Mouse (Mus musculus): ENCODE results near the gene Lclat1.
A peak's percentile ranks its signal among the peaks of the same experiment; 100 is the strongest.
"Not testable (repeated sequence)": the region's sequence is repeated elsewhere in the genome, so short reads cannot be mapped to it uniquely, and the experiment has no call there.

Lclat1 gene

DNA sequence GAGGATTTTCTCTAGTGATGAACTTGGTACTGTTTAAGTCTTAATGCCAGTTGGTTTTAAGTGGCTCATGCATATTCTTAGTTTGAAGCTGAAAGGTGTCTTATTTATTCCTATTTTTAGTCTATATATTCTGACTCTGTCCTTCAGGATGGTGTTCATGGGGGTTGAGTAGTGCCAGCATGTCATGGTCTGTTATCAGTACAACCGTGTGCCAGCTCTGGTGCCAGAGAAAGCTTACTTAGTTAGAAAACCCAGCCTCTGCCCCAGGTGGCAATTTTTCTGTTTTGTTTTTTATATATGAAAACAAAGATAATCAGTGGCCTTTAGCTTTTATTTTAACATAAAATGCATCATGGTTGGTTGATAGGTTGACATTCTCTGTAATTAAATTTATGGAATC lies 126.2 kb downstream of the Lclat1 start:
- DNase-seq (ENCODE audit: extremely low read depth, insufficient read length, low spot score), result no peak

DNA sequence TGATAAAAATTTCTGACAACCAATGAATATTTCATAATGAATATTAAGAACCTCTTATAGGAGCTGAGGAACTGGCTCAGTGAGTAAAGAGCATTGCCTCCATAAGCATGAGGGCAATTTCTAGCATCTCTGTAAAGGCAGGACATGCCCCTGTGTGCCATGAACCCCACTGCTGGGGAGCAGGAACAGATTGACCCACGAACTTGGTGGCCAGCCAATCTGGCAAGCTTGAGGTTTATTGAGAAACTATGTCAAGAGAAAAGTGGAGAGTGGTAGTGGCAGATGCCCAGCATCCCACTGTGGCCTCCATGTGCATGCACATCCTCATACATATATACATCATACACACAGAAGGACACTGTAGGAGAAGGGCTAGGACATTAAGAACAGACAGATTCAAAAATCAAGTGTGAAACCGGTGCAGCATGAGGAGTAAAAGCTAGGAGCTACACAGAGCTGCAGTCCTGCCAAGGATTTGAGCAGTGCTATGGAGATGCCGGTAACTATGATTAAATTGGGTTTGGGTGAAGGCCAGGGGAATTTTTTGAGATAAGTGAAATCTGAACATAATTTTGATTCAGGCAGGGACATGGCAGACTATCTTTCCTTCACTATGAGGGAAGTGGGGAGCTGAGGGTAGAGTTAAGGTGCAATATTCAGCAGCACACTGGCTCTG lies 129.5 kb downstream of the Lclat1 start:
- no peak for DNase-seq (ENCODE audit: extremely low read depth, insufficient read length, low spot score)

DNA sequence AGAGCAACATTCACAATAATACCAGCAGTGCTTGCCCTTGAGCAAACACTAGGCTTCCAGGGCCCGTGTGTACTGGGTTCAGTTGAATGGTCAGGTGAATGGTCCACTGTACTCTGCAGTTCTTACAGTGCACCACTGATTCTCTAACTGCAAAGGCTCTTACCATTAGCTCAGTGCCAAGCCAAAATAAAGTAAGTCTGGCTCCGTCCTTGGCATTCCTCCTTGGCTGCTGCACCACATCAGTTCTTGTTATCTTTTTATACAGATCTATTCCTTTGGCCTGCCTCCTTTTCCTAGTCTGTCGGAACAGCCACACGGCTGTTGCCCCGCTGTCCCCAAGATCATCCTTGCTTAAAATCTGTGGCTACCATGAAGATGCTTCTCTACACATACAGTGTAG lies 130.7 kb downstream of the Lclat1 start:
- no peak for DNase-seq (ENCODE audit: extremely low read depth, insufficient read length, low spot score)

DNA sequence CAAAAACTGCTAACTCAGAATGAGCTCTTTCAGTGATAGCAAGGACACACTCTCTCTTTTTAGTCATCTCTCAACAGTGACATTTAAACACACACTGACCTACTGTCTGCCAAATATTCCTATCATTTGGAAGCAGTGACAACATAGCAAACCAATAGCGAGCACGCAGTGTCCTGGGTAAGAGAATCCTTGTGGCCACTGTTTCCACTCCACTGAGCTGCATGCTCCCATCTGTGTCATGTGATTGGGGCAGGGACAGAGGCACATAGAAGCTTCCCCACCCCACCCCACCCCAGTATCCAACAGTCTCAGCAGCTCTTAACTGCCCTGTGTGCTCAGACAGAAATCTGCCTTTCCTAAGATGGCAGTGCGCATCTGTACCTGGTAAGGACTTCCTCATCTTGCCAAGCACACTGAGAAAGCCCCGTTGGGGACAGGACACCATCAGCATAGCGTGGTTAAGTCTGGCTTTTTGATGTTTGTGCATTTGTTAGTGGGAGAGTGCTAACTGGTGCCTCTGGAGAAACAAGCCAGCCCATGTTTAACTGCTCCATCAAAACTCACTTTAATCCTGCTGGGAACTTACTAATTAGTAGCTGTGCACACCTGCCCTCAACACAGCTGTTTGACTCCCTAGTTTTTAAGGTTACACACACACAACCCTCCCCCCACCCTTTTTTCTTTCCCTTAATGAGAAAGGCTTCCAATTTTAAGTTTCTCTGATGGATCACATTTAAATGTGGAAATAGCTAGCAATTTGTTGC lies 133.5 kb downstream of the Lclat1 start:
- no peak for DNase-seq (ENCODE audit: extremely low read depth, insufficient read length, low spot score)

DNA sequence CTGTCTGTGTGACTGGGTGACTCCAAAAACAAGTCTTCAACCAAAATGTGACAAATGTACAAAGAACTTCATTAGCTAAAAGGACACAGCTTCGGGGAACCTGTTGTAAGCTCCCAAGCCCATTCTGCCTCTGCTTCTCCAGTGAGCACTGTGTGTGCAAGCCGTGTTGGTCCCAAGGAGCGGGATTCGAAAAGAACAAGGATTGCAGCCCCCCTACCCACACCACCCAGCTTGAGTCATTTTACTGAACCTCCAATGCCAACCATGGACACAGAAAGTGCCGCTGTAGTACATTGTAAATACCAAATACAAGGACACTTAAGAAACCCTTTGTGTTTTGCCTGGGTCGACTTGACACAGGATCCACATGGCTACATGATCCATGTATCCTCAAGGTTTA lies 135.9 kb downstream of the Lclat1 start:
- DNase-seq (ENCODE audit: extremely low read depth, insufficient read length, low spot score), result no peak

DNA sequence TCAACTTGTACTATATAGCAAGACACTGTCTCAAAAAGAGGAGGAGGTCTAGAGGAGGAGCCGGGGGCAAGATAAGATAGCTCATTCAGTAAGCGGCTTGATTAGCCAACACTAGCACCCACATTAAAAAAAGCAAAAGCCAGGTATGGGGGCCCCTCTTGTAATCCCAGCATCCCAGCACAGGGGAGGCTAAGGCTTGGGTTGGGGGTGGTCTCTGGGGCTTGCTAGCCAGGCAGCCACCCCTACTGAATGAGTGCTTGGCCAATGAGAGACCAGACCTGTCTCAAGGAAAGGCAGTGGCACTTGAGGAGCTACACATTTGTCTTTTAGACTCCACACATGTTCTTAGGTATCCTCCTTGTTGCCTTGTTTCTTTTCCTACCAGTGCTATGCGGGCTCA lies 136.8 kb downstream of the Lclat1 start:
- no peak for DNase-seq (ENCODE audit: extremely low read depth, insufficient read length, low spot score)

DNA sequence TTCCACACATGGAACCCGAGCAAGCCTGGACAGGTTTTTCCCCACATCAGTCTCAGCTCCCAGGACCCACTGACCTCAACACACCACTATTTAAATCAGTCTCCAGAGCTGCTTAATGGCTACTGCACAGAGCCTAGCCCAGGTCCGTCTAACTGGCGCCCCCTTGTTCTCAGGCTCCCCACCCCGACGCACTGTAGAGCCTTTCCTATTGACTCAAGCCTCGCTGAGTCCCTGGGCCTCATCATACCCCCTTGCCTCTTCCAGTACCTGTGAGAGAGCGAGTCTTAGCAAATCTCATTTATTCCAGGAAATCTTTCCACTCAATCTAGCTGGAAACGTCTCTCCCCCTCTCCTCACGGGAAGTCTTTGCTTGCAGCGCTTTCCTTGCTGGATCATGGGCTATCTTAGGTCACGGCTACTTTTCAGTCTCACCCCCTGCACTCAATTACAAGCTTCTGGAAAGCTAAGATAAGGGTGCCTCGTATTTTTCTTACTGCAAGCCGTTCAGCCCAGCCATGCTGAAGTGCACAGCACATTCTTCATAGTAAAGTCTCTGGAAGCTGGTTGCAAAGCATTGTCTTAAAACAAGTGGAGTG lies 137.4 kb downstream of the Lclat1 start:
- no peak for DNase-seq (ENCODE audit: extremely low read depth, insufficient read length, low spot score)

DNA sequence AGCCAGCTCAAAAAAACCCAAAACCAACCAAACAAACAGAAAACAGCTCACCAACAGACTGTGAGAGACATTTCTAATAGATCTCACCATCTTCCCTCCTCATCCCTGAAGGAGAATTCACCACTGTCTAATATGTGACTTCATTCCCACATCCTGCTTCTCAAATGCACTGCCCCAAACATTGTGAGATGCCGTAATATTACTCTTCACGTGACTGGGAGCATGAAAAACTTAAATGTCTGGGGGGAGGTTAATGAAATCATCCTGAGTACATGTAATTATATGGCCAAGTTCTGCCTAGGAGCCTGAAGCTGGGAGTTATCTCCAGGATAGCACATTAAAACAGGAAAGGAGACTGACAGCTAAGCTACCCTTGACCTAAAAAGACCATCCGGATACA lies 138.3 kb downstream of the Lclat1 start:
- DNase-seq (ENCODE audit: extremely low read depth, insufficient read length, low spot score), result no peak

DNA sequence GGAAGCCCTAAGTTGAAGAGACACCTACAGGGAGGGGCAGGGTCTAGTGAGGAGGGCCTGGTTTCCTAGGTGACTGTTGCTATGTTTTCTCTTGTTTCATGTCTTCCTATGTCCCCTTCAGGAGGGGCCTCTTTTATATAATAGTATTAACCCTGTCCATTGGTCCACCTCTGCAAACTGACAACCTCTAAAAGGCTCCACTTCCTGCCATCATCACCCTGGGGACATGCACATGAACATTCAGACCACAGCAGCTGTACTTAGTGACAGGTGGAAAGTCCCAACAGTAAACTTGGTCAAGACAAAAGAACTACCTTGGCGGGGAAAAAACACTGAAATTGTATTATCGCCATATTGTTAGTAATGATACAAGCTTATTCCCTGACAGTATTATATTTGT lies 139.1 kb downstream of the Lclat1 start:
- DNase-seq (ENCODE audit: extremely low read depth, insufficient read length, low spot score), result no peak

DNA sequence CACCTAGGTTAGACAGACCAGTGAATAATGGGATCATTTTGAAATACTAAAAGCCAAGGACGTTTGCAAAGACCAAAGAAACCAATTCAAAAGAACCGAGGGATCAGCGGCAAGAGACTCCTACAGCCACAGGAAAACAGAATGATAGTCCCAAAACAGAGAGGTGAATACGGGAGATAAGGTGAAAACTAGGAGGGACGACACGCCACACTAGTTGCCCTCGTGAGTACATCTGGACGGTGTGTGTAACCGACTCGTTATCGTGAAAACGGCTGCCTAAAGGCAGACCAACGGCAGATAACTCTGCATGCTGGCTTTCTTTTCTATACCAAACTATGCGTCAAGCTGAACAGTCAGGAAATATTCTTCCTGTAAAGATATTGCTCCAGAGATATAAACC lies 140.0 kb downstream of the Lclat1 start:
- no peak for DNase-seq (ENCODE audit: extremely low read depth, insufficient read length, low spot score)

DNA sequence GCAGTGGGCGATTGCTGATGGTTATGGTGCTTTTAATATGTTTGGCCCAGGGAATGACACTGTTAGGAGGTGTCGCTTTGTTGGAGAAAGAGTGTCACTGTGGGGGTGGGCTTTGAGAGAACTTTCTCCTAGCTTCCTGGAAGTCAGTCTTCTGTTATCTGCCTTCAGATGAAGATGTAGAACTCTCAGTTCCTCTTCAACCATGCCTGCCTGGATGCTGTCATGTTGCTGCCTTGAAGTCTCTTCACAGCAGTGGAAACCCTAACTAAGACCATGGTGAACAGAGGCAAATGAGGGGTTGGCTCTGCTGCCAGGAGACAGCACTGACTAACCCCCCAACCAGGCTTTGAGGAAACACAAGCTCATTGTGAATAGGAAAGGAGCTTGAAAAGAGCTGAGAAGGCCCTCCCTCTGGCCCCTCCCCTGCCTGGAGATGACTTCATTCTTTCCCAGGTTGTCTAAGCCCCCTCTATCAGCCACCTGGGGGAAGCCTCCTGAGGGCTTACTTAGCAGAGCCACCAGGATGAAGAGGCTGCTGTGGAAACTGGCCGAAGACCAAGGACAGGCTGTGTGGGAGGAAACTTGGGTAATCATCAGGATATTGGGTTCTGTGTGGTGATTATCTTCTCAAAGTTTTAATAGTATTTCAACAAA lies 142.8 kb downstream of the Lclat1 start:
- peak; percentile 10 for DNase-seq (ENCODE audit: extremely low read depth, insufficient read length, low spot score)

DNA sequence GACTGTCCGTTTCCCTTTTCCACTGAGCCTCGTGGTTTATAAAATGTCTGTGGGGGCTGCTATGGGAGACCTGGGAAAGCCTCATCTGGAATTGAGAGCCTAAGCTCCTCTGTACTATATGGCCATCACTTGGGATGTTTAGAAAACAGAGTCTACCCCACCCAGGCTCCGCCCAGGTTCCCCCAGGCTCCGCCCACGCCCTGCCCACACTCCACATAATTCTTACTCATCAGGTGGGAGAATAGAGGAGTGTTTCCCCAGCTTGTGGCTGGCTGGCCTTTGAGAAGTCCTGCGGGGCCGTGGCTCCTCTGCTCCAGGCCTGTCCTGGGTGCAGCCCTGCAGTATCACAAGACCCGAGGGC lies 143.3 kb downstream of the Lclat1 start:
- DNase-seq (ENCODE audit: extremely low read depth, insufficient read length, low spot score), result peak; percentile 88

DNA sequence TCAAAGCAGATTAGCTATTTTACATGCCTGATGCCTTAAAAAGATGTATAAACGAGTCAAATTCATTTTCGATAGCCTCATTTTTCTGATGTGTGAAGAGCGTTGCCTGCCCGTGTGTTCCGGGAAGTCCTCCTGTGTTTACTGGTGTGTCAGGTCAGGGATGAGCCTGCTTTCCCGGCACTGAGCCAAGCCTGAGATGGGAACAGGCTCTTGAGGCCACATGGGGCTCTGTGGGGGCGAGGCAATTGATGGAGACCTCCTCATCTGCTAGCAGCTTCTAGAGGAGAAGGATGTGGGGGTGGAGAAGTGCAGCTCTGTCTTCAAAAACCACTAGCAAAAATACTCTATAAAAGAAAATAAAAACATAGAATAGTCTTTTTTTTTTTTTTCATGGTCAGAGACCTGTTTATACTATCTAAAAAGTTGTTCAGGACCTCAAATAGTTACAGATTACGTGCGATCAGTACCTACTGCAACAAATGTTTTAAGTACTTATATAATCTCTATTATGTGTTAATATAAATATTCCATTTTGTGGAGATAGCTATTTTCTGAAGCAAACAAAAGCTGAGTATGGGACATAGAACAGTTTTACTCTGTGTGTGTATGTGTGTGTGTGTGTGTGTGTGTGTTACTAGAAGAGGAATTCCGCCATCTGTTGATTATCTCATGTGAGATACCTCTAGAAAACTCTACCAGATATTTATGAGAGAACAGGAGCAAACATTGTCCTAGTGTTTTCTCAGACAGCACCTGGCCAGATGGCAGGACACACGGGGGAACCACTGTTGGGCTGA lies 144.2 kb downstream of the Lclat1 start:
- DNase-seq (ENCODE audit: extremely low read depth, insufficient read length, low spot score), result peak; percentile 17

DNA sequence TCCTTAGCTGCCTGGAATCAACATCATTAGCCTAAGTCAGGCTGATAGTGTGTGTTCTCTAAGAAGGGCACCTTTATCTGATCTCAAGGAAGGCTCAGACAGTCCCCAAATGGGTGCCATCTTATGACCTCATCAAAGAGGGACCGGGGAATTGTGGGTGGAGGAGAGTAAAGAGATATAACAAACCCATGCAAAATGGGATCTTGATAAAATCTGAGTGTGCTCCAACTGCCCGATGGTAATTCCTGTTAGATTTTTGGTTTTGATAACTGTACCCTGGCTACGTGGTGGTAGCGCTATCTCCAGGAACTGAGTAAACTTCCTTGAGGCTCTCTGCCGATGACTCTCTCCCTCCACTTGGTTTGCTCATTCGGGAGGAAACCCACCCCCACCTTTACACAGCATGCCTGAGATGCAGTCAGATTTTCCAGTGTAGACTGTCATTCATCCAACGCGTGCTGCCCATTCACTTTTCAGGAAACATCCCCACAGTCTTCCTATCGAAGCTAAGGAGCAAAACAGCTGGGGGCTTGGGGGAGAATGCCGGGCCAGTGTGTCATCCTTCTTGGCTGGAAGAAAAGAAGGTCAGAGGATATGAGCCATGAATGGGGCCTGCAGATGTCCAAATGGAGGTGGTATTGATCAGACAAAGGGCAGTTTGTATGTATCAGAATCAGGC lies 145.6 kb downstream of the Lclat1 start:
- peak; percentile 22 for DNase-seq (ENCODE audit: extremely low read depth, insufficient read length, low spot score)

DNA sequence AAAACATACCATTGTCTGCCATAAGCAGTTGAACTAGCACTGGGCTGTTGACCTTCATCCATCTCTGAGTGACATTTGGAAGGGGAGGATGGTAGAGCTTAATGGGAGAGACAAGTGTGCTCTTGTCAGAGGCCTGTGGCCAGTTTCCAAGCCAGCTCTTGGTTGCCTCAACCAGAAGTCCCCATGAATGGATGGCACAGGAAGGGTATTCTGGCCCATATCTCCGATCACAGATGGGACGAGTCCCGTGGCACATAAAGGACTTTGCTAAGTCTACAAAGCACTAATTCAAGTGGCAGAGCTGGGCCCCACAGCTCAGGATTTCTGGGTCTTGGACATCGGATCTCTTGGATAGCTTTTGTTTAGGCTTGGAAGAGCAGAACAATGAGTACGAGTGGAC lies 148.0 kb downstream of the Lclat1 start:
- DNase-seq (ENCODE audit: extremely low read depth, insufficient read length, low spot score), result no peak

DNA sequence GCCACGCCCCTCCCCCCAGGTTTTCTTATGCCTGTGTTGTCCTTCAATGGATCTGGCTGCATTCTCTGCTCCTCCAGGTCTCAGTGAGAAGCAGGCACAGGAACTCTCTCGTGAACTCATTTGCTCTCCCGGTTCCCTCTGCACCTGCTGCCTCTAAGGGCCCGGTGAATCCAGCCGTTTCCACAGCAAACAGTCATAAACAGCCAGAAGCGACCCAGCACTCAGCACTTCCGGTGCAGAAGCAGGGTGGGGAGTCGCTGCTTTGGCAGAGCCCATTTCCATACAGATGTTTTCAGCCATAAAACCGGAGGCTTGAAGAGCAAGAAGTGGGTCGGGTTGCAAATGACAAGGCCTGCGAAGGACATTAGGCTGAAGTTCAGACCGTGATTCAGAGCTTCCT lies 150.8 kb downstream of the Lclat1 start:
- no peak for DNase-seq (ENCODE audit: extremely low read depth, insufficient read length, low spot score)

DNA sequence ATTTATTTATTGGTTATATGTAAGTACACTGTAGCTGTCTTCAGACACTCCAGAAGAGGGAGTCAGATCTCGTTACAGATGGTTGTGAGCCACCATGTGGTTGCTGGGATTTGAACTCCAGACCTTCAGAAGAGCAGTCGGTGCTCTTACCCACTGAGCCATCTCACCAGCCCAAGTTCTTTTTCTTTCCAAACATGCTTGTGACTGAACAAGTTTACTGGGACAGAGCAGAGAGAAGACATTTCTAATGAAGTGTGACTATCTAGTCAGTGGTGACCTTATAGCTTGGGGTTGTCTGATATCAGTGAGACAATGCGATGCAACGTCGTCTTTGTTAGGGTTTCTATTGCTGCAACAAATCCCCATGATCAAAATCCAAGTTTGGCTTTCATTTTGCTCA lies 151.5 kb downstream of the Lclat1 start:
- not testable (repeated sequence) for DNase-seq (ENCODE audit: extremely low read depth, insufficient read length, low spot score)

DNA sequence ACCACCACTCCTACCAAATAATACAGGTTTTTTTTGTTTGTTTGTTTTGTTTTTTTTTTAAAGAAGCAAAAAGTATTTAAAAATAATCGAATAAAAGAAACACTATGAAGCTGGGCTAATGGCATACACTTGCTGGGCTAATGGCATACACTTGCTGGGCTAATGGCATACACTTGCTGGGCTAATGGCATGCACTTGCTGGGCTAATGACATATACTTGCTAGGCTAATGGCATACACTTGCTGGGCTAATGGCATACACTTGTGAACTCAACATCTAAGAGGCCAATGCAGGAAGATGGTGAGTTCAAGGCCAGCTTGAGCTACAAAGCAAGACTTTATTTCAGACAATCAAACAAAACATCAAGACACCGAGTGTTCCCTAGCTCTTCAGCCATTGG lies 154.8 kb downstream of the Lclat1 start:
- DNase-seq (ENCODE audit: extremely low read depth, insufficient read length, low spot score), result no peak

DNA sequence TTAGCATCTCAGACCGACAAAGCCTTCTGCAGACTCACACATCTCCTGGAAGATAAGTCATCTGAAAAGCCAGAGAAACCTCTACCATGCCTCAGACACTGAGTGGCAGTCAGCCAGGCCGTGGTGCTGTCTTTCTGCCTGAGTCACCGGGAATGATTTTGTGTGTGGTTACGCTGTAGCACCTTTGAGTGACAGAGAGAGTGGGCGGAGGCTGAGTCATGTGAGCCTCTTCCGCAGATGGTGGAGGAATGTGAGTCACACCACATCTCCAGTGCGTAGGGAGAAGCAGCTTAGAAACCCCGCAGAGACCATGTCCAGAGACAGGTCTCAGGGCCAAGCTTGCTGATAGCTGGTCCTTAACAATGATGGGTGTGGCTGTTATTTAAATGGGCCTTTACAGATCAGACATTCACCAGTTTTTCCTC lies 155.3 kb downstream of the Lclat1 start:
- peak; percentile 89 for DNase-seq (ENCODE audit: extremely low read depth, insufficient read length, low spot score)

Measured in 3134 (cell line).